Mouse (Mus musculus) CH12.LX (cell line): ENCODE measurements at regions not wholly inside any gene's neighbourhood (a gene's known extent, or its start where the extent isn't known, plus 50 kb on each side); places are given as distances from the start of the nearest gene placed in this dataset.

Experiments
- DNase-seq: peaks from one replicate; pipeline ENCODE4 v3.0.0-alpha.2; 2013; ENCODE audit errors: extremely low read depth
- H3K27ac ChIP-seq: 2 replicates; pipeline ENCODE4 v1.5.1; 2012; ENCODE audit warnings: low read depth, mild to moderate bottlenecking, control low read depth, moderate library complexity; ENCODE audit not compliant: insufficient read depth
- H3K27me3 ChIP-seq: replicated peaks from 2 replicates; pipeline ENCODE3; 2012; ENCODE audit warnings: inconsistent platforms
- H3K36me3 ChIP-seq, 2 experiments: replicated peaks in 1 of 2; 2 replicates each; pipeline versions ENCODE3 to v1.6.1; 2012; ENCODE audit warnings: inconsistent platforms in 1 of 2, low read length in 1 of 2, mild to moderate bottlenecking in 1 of 2, mixed read lengths in 1 of 2, moderate library complexity in 1 of 2; ENCODE audit not compliant: control insufficient read depth in 1 of 2, insufficient read depth in 1 of 2
- H3K4me1 ChIP-seq, 2 experiments: 2 replicates each; pipeline ENCODE4 v1.6.1; 2012; ENCODE audit warnings: inconsistent platforms in 1 of 2, moderate library complexity in 1 of 2; ENCODE audit not compliant: insufficient read depth in 2 of 2, control insufficient read depth in 1 of 2
- H3K4me2 ChIP-seq: 2 replicates; pipeline ENCODE4 v1.6.1; 2012; ENCODE audit warnings: low read depth, mild to moderate bottlenecking, control low read depth; ENCODE audit not compliant: poor library complexity, insufficient read depth, severe bottlenecking
- H3K4me3 ChIP-seq, 3 experiments: fragments of 150-350 bp in 1 of 3; sonication (generic) in 1 of 3; replicated peaks in 1 of 3; 2 replicates each; pipeline versions ENCODE3 to v1.5.1; 2011 to 2012; ENCODE audit warnings: low read depth in 2 of 3, low read length in 2 of 3, mild to moderate bottlenecking in 2 of 3, moderate library complexity in 2 of 3, control low read depth in 1 of 3, improper control_type of control experiment in 1 of 3, inconsistent platforms in 1 of 3, mixed read lengths in 1 of 3; ENCODE audit not compliant: poor library complexity in 1 of 3
- H3K79me2 ChIP-seq: replicated peaks from 2 replicates; pipeline ENCODE4 v1.6.1; 2012; ENCODE audit warnings: mild to moderate bottlenecking, moderate library complexity; ENCODE audit not compliant: control insufficient read depth, poor library complexity, insufficient read depth, severe bottlenecking; ENCODE audit errors: extremely low read depth
- H3K9ac ChIP-seq: 2 replicates; pipeline ENCODE4 v1.6.1; 2012; ENCODE audit warnings: low read depth, mild to moderate bottlenecking, control low read depth, moderate library complexity; ENCODE audit not compliant: insufficient read depth
- H3K9me3 ChIP-seq: replicated peaks from 2 replicates; pipeline ENCODE3; 2012; ENCODE audit warnings: low read length, inconsistent platforms, mixed read lengths
- CHD2 ChIP-seq: IDR thresholded peaks from 2 replicates; pipeline ENCODE4 v1.6.1; 2011; ENCODE audit warnings: low read length, improper control_type of control experiment
- ELF1 ChIP-seq: IDR thresholded peaks from 2 replicates; pipeline ENCODE4 v1.6.1; 2014; ENCODE audit warnings: low read depth, mild to moderate bottlenecking, inconsistent platforms, low read length, improper control_type of control experiment
- EP300 ChIP-seq: IDR thresholded peaks from 2 replicates; pipeline ENCODE4 v1.6.1; 2011; ENCODE audit warnings: low read length, improper control_type of control experiment
- GABPA ChIP-seq: IDR thresholded peaks from 2 replicates; pipeline ENCODE4 v1.6.1; 2012; ENCODE audit warnings: low read depth, low read length, improper control_type of control experiment, inconsistent platforms; ENCODE audit not compliant: insufficient replicate concordance
- HCFC1 ChIP-seq: IDR thresholded peaks from 2 replicates; pipeline ENCODE4 v1.6.1; 2012; ENCODE audit warnings: low read depth, mild to moderate bottlenecking, inconsistent platforms, low read length, improper control_type of control experiment
- IRF4 ChIP-seq: IDR thresholded peaks from 2 replicates; pipeline ENCODE4 v1.6.1; 2014; ENCODE audit warnings: low read depth, mild to moderate bottlenecking, inconsistent platforms, low read length, improper control_type of control experiment
- MEF2A ChIP-seq: IDR thresholded peaks from 2 replicates; pipeline ENCODE4 v1.6.1; 2014; ENCODE audit warnings: low read depth, mild to moderate bottlenecking, inconsistent platforms, low read length, improper control_type of control experiment, borderline replicate concordance
- NRF1 ChIP-seq: IDR thresholded peaks from 2 replicates; pipeline ENCODE4 v1.6.1; 2014; ENCODE audit warnings: low read depth, mild to moderate bottlenecking, inconsistent platforms, low read length, improper control_type of control experiment, moderate library complexity
- RAD21 ChIP-seq: IDR thresholded peaks from 2 replicates; pipeline ENCODE4 v1.6.1; 2011; ENCODE audit warnings: low read depth, mild to moderate bottlenecking, low read length, improper control_type of control experiment, moderate library complexity
- ZC3H11A ChIP-seq: IDR thresholded peaks from 2 replicates; pipeline ENCODE4 v1.6.1; 2012; ENCODE audit warnings: low read depth, mild to moderate bottlenecking, inconsistent platforms, low read length, improper control_type of control experiment
- ZNF384 ChIP-seq: IDR thresholded peaks from 2 replicates; pipeline ENCODE4 v1.6.1; 2012; ENCODE audit warnings: low read depth, low read length, improper control_type of control experiment, inconsistent platforms
- dilution Hi-C: fragments of 300-500 bp; cut with MboI; formaldehyde crosslinking; loops from 2 replicates; pipeline ENCODE4 v1.14.3; 2020; ENCODE audit warnings: low sequenced_read_pairs; ENCODE audit not compliant: extremely low pct_unique_long_range_greater_than_20kb, extremely low pct_ligation_motif_present
- in situ Hi-C: fragments of 300-500 bp; cut with MboI; formaldehyde crosslinking; loops from 3 replicates; pipeline ENCODE4 v1.14.3; 2019; ENCODE audit warnings: low sequenced_read_pairs, low pct_ligation_motif_present, low pct_unique_long_range_greater_than_20kb, mixed read lengths

DNA sequence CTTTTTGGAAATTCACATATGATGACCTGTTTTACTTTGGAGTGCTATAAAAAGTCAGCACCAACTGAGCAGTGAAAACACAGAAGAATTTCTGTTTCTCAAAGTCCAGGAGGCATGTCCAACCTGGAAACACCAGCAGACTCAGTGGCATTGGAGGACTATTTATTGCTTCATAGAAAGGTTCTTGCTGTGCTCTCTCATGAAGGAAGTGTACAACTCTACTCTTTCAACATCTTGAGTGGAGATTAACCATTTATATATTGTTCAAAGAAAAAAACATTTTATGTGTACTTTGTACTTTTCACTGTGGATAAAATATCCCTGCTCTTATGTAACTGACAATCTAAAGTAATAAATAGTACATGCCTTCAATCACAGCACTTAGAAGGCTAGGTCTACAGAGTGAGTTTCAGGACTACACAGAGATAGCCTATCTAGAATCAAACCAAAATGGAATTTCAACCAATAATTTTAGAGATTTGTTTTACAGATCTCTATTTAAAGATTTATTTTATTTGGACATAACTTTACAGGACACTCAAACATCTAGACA is 777.8 kb upstream of the Lcorl start:
- Histone ChIP-seq H3K27ac (no peak overlapping the region), H3K27me3 (no peaks in the 10 kb centered on the region), H3K9ac (no peak overlapping the region), H3K4me1 (no peaks in the 10 kb centered on the region), H3K4me3 (no peak overlapping the region), H3K9me3 (peaks cover 14% of the 10 kb centered on the region), H3K4me2 (no peak overlapping the region), H3K36me3 (no peaks in the 10 kb centered on the region), H3K79me2 (no peaks in the 10 kb centered on the region)
- in situ Hi-C loops, result no loop called here
- DNase-seq, result no peak
- no peak for TF ChIP-seq NRF1
- no peak for TF ChIP-seq IRF4
- no peak for TF ChIP-seq ZNF384
- TF ChIP-seq EP300, result no peak
- TF ChIP-seq GABPA, result no peak
- no peak for TF ChIP-seq ELF1
- no peak for TF ChIP-seq RAD21
- TF ChIP-seq MEF2A, result no peak
- no peak for TF ChIP-seq ZC3H11A
- no peak for TF ChIP-seq CHD2
- TF ChIP-seq HCFC1, result no peak
- dilution Hi-C loops, result no loop called here
